Mouse (Mus musculus) kidney, embryonic 16.5 days (tissue): ENCODE results near the gene Them7. TPM values are rescaled to one million over a fixed set of nuclear protein-coding genes. Genes with fewer than 3 reads are reported as not detected.
A peak's percentile ranks its signal among the peaks of the same experiment; 100 is the strongest.

ENCODE experiments used
- ATAC-seq: fragments of 200-750 bp; cut with Nextera tagmentation; 2 replicates; pipeline ENCODE4 v1.8.0; 2017; ENCODE audit warnings: moderate TSS enrichment; ENCODE audit not compliant: low FRiP score, low TSS enrichment
- H3K27ac ChIP-seq: fragments of 300-500 bp; sonication (generic); 2 replicates; pipeline ENCODE4 v1.5.1; 2014; ENCODE audit warnings: low read length
- H3K27me3 ChIP-seq: fragments of 300-500 bp; sonication (generic); 2 replicates; pipeline ENCODE4 v1.6.1; 2014; ENCODE audit warnings: low read length, control low read depth, mixed read lengths; ENCODE audit not compliant: insufficient read depth
- H3K36me3 ChIP-seq: fragments of 300-500 bp; sonication (generic); 2 replicates; pipeline ENCODE4 v1.6.1; 2014; ENCODE audit warnings: low read length, control low read depth, mixed read lengths; ENCODE audit not compliant: insufficient read depth
- H3K4me1 ChIP-seq: fragments of 300-500 bp; sonication (generic); 2 replicates; pipeline ENCODE4 v1.6.1; 2014; ENCODE audit warnings: low read length, control low read depth, mixed read lengths; ENCODE audit not compliant: insufficient read depth
- H3K4me2 ChIP-seq: fragments of 300-500 bp; sonication (generic); replicated peaks from 2 replicates; pipeline ENCODE4 v1.6.1; 2014; ENCODE audit warnings: low read depth, low read length
- H3K4me3 ChIP-seq: fragments of 300-500 bp; sonication (generic); 2 replicates; pipeline ENCODE4 v1.5.1; 2014; ENCODE audit warnings: mild to moderate bottlenecking, low read length
- H3K9ac ChIP-seq: fragments of 300-500 bp; sonication (generic); replicated peaks from 2 replicates; pipeline ENCODE4 v1.6.1; 2014; ENCODE audit warnings: low read length
- H3K9me3 ChIP-seq: fragments of 300-500 bp; sonication (generic); 2 replicates; pipeline ENCODE4 v1.6.1; 2016; ENCODE audit warnings: low read length, control low read depth
- WGBS: fragments of 180-500 bp; shearing (Covaris S2); extraction: QIAGEN DNeasy Blood & Tissue Kit; methylation state at CpG from one replicate; pipeline ENCODE4 v1.1.7; 2014; 5-methylcytosine and 5-hydroxymethylcytosine counted together
- polyA plus RNA-seq: library from polyadenylated mRNA; unstranded; fragments of >200 nt; fragmentation: Nextera tagmentation; extraction: Ambion mirVana; gene quantifications from 2 replicates; pipeline ENCODE4 v1.2.1, GENCODE M21; 2015

Them7 gene
- polyA plus RNA-seq, 1 experiment from 2014 or later = 4.0 TPM

DNA sequence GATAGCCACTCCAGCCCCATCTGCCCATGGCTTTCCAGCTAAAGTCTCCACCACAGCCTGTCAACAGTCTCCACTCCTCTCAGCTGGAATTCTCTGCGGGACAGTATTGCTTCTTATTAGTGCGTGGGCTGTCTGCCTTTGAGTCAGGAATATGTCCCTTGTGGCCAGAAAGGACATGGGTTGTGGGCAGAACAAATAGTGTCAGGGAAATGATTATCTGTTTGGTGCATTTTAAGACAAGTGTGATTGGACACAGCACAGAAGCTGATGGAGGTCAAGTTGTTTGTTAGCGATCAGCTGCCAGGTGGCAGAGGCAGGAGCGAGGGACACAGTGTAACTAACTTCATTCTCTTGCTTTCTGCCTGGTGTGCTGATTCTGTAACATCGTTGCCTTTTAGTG, 132.7 kb downstream of the Them7 start:
- Histone ChIP-seq H3K36me3 (no peaks in the 10 kb centered on the region), H3K27ac (no peak overlapping the region), H3K4me1 (no peaks in the 10 kb centered on the region), H3K27me3 (no peaks in the 10 kb centered on the region), H3K9ac (no peak overlapping the region), H3K4me3 (no peak overlapping the region), H3K4me2 (no peak overlapping the region), H3K9me3 (no peaks in the 10 kb centered on the region)
- ATAC-seq = no peak
- 58% methylated on average over 5 of the region's 5 CpGs for WGBS

DNA sequence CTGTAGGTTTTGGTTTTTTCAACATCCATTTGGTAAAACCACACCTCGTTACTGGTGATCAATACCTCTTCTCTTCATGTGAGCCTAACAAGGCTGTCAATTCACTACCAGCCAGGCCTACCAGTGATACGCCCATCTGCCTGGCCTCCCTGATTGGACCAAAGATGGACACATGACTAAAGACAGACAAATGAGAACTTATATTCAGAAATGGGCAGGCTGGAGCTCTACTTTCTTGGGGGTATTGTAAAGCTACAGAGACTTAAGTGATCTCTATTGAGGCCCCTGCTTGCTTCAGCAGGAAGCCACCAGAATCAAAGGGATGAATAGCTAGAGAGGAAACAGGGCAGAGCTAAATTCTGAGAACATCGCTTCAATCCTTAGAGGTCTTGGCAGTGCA, 133.9 kb downstream of the Them7 start:
- no peak overlapping the region for H3K4me2 ChIP-seq
- H3K27ac ChIP-seq = no peak overlapping the region
- no peak overlapping the region for H3K9ac ChIP-seq
- no peaks in the 10 kb centered on the region for H3K9me3 ChIP-seq
- no peaks in the 10 kb centered on the region for H3K4me1 ChIP-seq
- no peak overlapping the region for H3K4me3 ChIP-seq
- 88% methylated on average over 3 of the region's 3 CpGs for WGBS
- no peak for ATAC-seq
- no peaks in the 10 kb centered on the region for H3K36me3 ChIP-seq
- no peaks in the 10 kb centered on the region for H3K27me3 ChIP-seq

DNA sequence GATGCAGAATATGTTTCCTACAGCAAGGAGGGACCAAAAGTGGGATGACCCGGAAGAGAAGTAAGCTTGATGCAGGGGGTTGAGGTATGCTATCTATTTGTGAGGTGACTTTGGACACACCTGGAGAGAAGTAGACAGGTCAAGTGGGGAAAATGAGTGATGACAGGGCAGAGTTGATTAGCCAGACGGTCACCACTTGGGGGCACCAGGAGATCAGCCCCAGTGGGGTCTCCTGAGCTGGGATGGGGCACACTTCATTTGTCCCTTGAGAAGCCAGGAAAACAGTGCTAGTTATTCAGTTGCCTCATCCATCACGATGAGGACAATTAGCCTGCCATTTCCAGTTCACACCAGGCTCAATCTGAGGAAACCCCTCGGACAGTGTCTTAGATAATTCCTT, 143.5 kb downstream of the Them7 start:
- H3K4me1 ChIP-seq = peaks cover 4% of the 10 kb centered on the region; the same call in 1 of the 2 replicates
- H3K4me2 ChIP-seq = no peak overlapping the region
- H3K4me3 ChIP-seq = no peak overlapping the region
- H3K9ac ChIP-seq = no peak overlapping the region
- H3K36me3 ChIP-seq = no peaks in the 10 kb centered on the region
- no peak overlapping the region for H3K27ac ChIP-seq
- H3K9me3 ChIP-seq = no peaks in the 10 kb centered on the region
- H3K27me3 ChIP-seq = peaks cover 8% of the 10 kb centered on the region; the same call in 1 of the 2 replicates
- ATAC-seq = no peak
- WGBS = 28% methylated on average over 4 of the region's 4 CpGs

DNA sequence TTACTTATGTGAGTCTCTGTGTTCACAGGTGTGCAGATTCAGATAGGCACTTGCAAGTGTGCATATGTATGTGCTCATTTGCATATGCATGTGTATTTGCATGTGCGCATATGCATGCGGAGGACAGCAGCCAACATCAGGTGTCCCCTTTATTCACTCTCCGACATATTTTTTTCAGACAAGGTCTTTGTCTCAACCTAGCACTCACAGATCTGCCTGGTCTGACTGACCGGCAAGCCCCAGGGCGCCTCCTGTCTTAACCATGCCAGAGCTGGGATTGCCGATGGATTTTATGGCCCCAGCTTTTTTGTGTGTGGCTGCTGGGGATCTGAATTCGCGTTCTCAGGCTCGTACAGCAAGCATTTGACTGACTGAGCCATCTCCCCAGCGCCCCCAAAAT, 146.1 kb downstream of the Them7 start:
- no peak for ATAC-seq
- 10% methylated on average over 10 of the region's 10 CpGs for WGBS

DNA sequence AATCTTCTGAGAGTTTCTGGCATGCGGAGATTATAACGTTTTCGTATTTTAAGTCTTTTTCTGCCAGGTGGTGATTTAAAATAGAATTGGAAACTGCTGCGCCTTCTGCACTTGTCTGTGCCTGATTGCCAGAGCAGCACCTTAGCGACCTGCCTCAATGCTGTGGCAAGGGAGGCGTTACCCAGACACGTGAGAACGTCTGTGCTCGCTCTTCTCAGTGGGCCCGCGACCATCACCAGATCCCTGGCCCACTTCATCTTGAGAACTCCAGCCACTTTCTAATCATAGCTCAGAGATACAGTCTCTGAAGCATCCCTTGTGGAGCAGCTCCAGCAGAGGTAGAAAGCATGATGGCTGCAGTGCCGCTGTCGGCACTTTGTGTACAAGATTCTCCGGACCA, 146.6 kb downstream of the Them7 start:
- WGBS = 23% methylated on average over 14 of the region's 14 CpGs
- no peak for ATAC-seq
- no peak overlapping the region for H3K4me3 ChIP-seq
- no peaks in the 10 kb centered on the region for H3K36me3 ChIP-seq
- peaks cover 4% of the 10 kb centered on the region; the same call in 1 of the 2 replicates for H3K4me1 ChIP-seq
- peaks cover 14% of the 10 kb centered on the region; the same call in 1 of the 2 replicates for H3K27me3 ChIP-seq
- peak overlapping the region; percentile 26; the same call in 1 of the 2 replicates for H3K4me2 ChIP-seq
- H3K9me3 ChIP-seq = no peaks in the 10 kb centered on the region
- no peak overlapping the region for H3K9ac ChIP-seq
- H3K27ac ChIP-seq = no peak overlapping the region

More for the DNA sequence above, 146.1 kb downstream of the Them7 start:
- no peak overlapping the region for H3K4me3 ChIP-seq
- peaks cover 4% of the 10 kb centered on the region; the same call in 1 of the 2 replicates for H3K4me1 ChIP-seq
- H3K9me3 ChIP-seq = no peaks in the 10 kb centered on the region
- peak overlapping the region; percentile 26; the same call in 1 of the 2 replicates for H3K4me2 ChIP-seq
- no peak overlapping the region for H3K27ac ChIP-seq
- H3K36me3 ChIP-seq = no peaks in the 10 kb centered on the region
- H3K9ac ChIP-seq = no peak overlapping the region
- H3K27me3 ChIP-seq = peaks cover 14% of the 10 kb centered on the region; the same call in 1 of the 2 replicates

DNA sequence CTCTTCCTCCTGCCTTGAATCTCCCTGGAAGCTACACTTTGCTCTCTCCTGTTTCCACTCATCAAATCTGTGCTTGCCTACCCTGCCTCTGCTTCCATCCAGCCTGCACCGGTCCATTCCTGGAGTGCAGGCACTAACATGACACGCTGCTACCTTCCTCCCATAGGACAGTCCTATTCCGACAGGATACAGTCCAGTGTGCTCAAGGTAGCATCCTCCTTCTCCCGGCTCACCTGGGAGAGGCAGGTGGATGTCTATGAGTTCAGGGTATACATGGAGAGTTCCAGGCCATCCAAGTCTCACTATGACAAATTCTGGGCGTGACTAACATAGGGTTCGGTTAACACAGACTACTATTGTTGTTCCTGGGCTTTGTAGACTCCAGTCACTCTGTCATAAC, 148.0 kb downstream of the Them7 start:
- Histone ChIP-seq H3K4me2 (no peak overlapping the region), H3K4me1 (peaks cover 4% of the 10 kb centered on the region; the same call in 1 of the 2 replicates), H3K36me3 (no peaks in the 10 kb centered on the region), H3K4me3 (no peak overlapping the region), H3K9ac (no peak overlapping the region), H3K27ac (no peak overlapping the region), H3K27me3 (peaks cover 14% of the 10 kb centered on the region; the same call in 1 of the 2 replicates), H3K9me3 (no peaks in the 10 kb centered on the region)
- WGBS = 89% methylated on average over 6 of the region's 6 CpGs
- 0 out of 2 replicates have a peak, but pooled peaks have one; percentile 2 for ATAC-seq

DNA sequence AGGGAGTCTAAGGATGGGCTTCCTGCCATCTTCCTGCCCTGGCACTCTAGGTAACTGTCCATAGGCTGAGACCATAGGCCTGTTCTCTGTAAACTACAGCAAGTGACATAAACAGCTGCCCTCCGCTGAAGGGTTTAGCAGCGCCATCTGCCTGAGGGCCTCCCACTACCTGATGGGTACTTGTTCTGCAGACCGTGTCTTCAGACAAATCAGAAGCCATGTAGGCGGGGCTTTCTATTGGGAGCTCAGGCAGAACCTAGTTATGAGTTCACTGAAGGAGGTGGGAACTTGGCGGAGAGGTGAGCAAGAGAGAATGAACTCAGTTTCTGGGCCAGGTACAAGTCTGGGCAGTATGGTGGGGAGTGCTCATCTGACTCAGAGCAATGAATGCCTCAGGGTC, 148.6 kb downstream of the Them7 start:
- no peak overlapping the region for H3K27ac ChIP-seq
- peaks cover 14% of the 10 kb centered on the region; the same call in 1 of the 2 replicates for H3K27me3 ChIP-seq
- no peaks in the 10 kb centered on the region for H3K36me3 ChIP-seq
- ATAC-seq = peak; percentile 52
- H3K4me3 ChIP-seq = no peak overlapping the region
- no peak overlapping the region for H3K9ac ChIP-seq
- peaks cover 4% of the 10 kb centered on the region; the same call in 1 of the 2 replicates for H3K4me1 ChIP-seq
- no peaks in the 10 kb centered on the region for H3K9me3 ChIP-seq
- no peak overlapping the region for H3K4me2 ChIP-seq
- WGBS = 59% methylated on average over 5 of the region's 5 CpGs

DNA sequence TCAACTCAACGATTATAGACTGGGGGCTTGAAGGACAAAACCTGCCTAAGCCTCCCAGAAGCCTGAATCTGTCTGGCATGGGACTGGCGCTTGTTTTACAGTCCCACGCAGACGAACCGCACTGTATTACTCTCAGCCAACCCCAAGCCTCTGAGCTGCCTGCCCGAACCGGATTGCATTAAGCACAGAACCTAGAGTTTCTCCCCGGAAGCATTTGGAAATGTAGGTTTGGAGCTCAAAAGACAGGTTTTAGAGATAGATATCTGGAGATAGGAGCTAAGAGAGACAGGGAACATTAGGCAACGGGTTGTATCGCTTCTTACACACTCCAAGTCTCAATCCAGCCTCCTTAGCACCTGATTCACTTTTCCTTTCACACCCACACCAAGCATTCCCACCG, 149.5 kb downstream of the Them7 start:
- Histone ChIP-seq H3K4me3 (no peak overlapping the region), H3K9ac (no peak overlapping the region), H3K4me2 (no peak overlapping the region), H3K27ac (no peak overlapping the region), H3K27me3 (peaks cover 14% of the 10 kb centered on the region; the same call in 1 of the 2 replicates), H3K9me3 (no peaks in the 10 kb centered on the region), H3K4me1 (peaks cover 4% of the 10 kb centered on the region; the same call in 1 of the 2 replicates), H3K36me3 (no peaks in the 10 kb centered on the region)
- 81% methylated on average over 11 of the region's 11 CpGs for WGBS
- ATAC-seq = no peak

DNA sequence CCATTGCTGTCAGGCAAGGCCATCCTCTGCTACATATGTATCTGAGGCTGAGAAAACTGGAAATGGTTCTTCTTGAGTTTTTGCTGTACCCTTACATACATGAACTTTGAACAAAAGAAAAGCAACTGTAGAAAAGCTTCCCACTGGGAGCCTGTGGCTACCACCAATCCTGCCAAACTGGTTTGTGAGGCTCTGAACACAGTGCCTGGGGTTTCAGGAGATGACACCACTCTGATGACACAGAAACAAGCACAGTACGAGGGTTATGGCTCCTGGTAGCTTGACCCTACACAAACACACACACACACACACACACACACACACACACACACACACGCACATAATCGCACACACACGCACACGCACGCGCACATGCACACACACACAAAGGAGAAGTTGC, 151.1 kb downstream of the Them7 start:
- Histone ChIP-seq H3K27ac (no peak overlapping the region), H3K36me3 (no peaks in the 10 kb centered on the region), H3K4me1 (no peaks in the 10 kb centered on the region), H3K9ac (no peak overlapping the region), H3K27me3 (peaks cover 7% of the 10 kb centered on the region; the same call in 1 of the 2 replicates), H3K4me2 (no peak overlapping the region), H3K9me3 (no peaks in the 10 kb centered on the region), H3K4me3 (no peak overlapping the region)
- WGBS = 88% methylated on average over 7 of the region's 7 CpGs
- no peak for ATAC-seq

DNA sequence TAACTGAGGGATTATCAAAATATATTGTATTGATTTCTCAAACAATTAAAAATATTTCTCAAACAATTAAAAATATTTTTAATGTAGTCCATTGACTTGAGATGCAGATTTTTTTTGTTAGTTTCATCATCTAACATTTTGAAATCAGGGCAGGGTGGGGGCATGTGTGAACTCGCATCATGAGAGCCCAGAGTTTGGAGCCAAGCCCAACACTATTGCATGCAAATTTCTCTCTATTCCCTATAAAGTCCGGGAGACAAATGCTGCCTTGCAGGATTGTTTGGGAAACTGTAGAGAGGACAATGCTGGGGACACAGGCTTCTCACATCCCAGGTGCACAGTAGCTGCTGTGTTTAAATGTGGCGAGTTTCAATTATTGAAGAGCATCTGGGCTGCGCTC, 151.6 kb downstream of the Them7 start:
- Histone ChIP-seq H3K36me3 (no peaks in the 10 kb centered on the region), H3K9ac (no peak overlapping the region), H3K27ac (no peak overlapping the region), H3K4me2 (no peak overlapping the region), H3K27me3 (0 out of 2 replicates have a peak, but pooled peaks cover 6% of the 10 kb centered on the region), H3K4me1 (no peaks in the 10 kb centered on the region), H3K9me3 (no peaks in the 10 kb centered on the region), H3K4me3 (no peak overlapping the region)
- 77% methylated on average over 4 of the region's 4 CpGs for WGBS
- no peak for ATAC-seq
